Mouse (Mus musculus): ENCODE results near the gene Cd1d1.
"Not testable (repeated sequence)": the region's sequence is repeated elsewhere in the genome, so short reads cannot be mapped to it uniquely, and the experiment has no call there.

Gene Cd1d1

DNA sequence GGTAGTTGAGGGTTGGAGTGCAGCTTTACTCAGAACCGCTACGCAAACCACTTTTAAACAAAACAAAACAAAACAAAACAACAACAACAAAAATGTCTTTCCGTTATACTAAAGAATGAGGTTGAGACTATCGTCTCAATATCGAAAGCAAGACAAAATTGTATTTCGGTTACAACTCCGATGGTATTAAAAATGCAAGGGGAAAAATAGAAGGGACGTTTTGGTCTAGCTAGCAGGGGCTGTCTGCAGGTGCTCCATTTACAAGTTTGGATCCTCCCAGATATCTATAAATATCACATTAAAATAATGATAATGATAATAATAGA lies at the start of gene Cd1d1:
Gene Cd1d1, minus strand, starts transcription at position 27 of the 326 bp plus-strand sequence.
- DNase-seq = no peak

DNA sequence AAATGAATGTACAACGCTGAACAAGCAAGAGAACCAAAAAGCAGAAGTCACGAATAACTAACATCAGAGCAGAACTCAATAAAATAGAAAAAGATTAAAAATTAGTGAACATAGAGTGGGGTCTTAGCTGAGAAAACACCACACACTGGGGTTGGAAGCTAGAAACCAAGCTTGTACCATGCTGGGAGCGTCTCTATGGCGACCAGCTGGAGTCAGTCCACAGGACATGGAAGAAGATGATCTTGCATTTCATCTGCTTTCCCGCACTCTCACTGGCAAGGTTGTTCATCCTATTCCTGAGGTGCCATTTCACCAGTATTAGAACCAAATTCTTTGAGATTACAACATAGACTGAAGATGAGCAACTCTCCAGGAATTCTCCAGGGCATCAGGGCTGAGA lies 48.6 kb upstream of the Cd1d1 start:
- no peak for DNase-seq

DNA sequence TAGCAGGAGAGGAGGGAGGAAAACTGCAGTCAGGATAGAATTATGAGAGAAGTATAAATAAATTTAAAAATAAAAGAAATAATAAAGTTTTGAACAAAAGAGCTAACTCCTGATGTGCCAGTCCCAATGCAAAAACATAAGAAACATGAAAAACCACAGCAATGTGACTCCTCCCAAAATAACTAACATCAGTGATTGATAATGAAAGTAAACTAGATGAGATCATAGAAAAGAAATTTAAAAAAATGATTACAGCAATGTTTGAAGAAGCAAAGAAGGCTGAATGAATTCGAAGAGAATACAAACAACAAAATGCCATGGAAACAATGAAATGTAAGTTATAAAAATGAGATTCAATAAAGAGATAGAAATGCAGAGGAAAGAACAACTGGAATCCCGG lies 42.5 kb upstream of the Cd1d1 start:
- no peak for DNase-seq

DNA sequence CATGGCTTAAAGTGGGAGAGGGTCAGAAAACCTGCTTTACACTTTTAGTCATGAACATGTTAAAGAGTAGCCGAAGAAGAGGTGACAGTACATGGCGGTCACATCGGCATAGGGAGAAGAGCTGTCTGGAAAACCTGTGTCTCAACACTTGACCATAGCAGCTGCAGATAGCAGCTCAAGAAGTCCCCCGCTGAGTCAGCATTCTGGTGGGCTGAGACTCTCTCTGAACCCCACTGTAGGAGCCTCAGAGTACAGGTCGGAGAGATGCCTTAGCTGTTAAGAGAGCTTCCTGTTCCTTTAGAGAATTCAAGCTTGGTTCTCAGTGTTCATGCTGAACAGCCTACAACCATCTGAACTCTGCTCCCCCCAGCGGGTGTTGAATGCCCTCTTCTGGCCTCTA lies 39.3 kb upstream of the Cd1d1 start:
- no peak for DNase-seq

DNA sequence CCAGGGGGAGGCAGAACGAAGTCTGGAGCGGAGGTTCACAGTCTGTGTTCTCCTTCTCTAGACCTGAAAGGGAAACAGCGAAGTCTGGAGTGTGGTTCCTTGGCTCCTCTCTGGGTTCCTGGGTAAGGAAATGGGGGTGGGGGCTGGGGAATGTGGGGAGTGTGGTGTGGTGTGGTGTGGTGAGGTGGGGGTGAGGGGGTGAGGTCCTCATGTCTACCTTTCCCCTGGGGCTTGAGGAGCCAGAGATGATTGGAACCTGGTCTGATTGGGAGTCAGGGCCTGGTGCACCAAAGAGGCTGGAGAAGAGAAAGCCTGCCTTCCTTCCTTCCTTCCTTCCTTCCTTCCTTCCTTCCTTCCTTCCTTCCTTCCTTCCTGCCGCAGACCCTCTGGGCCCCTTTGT lies 34.8 kb upstream of the Cd1d1 start:
- DNase-seq = no peak

DNA sequence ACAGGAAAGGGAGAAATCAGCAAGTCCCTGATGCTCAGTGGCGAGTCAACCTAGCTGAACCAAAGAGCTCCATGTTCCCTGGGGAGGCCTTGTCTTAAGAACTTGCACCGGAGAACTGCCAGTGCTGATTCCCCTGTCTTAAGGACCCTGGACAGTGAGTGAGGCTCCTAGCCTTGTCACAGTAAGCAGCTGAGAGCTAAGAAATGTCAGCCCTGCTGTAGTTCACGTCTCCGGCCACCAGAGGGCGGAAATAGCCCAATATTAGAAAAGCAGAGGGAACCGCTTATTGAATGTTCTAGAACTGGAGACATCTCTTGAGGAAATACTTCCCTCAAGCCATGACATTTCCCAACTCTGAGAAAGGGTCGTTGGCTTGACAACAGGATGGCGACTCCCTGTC lies 34.1 kb upstream of the Cd1d1 start:
- peak; percentile 46 to 80 for DNase-seq

DNA sequence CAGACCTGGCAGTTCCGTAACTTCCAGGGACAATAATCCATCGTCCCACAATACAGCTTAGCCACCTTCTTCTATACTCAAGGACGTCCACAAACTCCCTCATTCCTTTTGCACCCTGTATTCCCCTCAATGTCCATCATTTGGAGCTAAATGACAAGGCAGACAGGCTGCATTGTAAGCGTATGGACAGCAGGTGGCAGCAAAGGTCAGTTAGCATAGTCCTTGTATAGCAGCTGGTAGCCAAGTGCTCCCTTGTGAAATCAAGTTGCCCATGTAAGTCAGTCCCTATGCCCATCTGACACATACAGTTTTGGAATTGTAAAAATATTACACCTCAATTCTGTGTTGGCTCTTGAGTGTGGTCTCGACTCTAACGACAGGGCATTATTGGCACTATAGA lies 31.6 kb upstream of the Cd1d1 start:
- DNase-seq = peak; percentile 52 to 79

DNA sequence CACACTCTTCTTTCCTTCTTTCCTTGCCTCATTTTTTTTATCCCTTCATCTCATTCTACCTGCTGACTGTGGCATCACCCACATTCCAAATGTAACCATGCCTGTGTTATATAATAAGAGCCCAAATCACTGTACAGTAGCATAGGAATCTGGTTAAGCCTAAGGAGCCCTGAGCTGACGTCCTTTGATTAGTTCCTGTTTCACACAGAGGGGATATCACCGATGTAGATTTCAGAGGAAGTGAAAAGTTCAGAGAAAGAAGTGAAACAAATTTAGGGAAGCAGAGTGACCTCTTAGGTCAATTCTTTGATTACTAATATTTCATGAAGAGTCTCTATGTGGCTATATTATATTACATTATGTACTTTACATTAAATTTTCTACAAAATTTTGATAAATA lies 18.5 kb upstream of the Cd1d1 start:
- no peak for DNase-seq

DNA sequence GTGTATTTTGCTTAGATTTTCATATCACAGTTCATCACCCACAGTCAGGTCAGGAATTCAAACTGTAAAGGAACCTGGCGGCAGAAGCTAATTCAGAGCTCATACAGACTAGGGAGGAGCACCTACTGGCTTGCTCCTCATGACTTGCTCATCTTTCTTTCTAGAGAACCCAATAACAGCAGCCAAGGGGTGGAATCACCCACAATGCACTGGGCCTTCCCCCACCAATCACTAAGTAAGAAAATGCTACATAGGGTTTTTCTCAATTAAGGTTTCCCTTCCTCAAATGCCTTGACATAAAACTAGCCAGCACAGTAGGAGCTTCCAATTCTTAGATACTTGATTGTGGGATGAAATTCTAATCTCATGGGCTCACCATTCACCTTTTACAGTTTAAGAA lies 17.8 kb upstream of the Cd1d1 start:
- no peak for DNase-seq

DNA sequence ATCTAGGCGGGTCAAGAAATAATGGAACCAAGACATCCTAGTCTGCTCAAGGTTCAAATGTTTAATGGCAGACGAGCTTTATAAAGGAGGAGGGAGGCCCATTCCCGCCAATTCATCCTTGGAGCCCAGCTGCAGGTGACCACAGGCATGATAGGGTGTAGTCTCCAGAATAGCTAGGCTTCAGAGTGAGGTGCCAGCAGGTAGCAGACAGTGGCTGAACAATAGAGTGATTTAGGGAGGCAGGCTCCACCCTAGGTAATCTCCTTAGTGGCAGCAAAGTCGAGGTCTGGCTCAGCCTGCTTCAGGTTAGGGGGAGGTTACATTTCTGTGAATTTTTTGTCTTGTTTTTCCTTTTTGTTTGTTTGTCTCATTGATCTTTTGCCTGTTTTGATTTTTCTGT lies 16.7 kb upstream of the Cd1d1 start:
- no peak for DNase-seq

DNA sequence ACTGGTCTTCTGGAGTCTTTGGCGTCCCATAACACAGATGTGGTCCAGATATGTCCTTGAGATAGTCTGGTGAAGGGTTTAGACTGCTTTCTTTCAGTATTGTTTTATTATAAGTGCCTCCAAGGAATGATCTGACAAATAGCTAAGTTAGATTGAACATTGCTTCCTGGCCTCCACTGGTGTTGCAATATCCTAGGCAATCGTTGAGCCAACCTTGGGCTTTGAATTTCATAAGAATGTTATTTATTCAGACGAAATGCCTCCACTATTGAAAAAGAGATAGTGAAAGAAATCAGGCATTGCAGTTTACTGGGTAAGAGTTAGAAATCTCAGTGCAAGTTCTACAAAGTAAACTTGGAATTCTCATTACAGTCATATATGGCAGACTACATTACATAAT lies 13.2 kb upstream of the Cd1d1 start:
- not testable (repeated sequence) for DNase-seq

DNA sequence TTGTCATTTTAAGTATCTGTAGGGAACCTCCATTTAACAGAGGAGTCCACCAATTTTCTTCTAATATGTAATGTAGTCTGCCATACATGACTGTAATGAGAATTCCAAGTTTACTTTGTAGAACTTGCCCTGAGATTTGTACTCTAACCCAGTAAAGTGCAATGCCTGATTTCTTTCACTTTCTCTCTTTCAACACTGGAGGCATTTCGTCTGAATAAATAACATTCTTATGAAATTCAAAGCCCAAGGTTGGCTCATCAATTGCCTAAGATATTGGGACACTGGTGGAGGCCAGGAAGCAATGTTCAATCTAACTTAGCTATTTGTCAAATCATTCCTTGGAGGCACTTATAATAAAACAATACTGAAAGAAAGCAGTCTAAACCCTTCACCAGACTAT lies 9.0 kb upstream of the Cd1d1 start:
- DNase-seq = not testable (repeated sequence)

DNA sequence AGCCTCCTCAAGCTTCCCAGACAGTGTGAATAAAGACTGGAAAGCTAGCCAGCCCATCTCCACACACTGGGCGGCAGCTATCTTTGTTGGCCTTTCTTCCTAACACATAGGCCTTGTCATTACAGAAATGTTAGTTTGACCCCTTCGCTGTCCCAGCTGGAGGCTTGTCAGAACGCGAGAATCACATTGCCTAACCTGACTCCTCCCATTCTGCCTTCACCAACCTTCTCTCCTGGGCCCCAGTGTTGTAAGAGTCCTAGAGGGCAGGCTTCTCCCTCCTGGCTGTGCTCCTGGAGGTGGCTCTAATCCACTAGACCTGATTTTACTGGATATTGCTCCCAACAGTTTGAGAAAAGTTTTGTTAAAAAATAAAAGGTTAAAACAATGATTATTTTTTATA lies 1.4 kb upstream of the Cd1d1 start:
- peak in 1 of 2 experiments; percentile 4 for DNase-seq

DNA sequence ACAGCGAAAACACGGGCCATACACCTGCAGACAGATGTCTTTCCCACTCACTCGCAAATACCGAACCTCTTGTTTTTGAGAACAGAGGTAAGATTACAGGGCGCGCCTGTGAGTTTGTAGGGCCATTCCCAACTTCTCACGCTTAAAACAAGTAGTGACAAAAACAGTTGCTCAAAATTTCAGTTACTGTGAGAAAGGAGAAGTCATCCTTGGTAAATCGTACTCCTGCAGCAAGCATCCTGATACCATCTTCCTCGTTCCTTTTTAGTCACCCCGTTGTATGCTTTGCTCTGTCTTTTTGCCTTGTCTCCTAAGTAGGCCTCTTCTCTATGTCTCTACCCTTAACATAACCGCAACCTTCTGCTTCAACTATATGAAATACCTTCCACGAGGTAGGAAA lies 810 bp upstream of the Cd1d1 start:
- DNase-seq = no peak

DNA sequence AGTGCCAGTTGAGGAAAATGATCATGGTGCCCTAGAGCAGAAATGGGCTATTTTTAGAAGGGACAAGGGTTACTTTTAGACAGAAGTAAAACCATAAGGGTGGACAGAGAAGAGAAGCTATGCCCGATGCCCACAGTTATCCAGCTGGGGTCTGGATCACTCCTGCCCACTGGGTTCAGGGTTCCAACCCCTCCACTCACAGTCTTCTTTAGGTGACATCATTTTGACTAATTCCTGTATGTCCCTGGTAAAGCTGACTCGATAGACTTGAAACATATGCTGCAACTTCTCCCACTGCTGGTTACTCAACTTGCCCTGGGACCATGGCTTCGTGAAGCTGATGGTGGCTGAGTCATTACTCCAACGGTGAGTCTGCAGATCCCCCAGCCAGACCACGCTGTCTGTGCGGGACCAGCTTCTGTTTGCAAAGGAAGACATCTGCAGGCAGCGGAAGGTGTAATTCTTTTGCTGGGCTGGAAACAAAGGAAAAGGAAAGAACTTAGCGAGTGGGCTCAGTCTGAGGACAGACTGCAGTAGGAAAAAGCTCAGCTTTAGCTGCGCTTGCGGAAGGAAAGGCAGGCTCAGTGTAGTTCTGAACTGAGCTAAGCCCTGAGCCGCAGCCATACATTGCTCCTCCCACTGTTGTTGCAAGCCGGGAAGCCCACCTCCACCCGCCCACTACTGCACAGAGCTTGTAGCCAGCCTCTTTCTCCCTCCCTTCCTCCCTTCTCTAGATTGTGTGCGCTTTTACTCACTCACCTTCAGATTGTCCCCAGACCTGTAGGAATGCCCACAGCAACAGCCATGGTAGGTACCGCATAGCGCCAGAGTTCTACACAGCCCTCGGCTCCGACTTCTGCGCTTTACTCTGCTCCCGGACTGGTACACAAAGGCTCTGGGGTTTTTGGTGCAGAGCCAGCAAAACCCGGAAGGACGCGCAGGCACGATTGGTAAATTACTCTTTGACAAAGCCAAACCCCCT lies 517 bp downstream of the Cd1d1 start:
- peak; percentile 73 to 89 for DNase-seq

DNA sequence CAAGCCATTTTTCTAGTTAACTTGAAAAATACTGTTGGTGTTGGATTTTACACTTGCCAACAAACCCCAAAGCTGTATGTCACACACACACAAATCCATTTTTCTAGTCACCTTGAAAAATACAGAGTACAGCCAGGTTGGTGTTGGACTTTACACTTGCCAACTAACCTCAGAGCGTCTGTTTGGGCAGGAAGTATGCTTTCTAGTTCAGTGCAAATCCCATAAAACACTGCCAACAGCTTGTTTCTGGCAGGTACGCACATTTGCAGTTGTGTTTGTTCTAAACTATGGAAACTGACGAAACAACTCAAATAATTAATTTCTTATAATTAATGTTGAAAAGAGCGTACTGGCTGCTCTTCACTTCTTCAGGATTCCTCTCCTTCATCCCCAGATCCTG lies 3.1 kb downstream of the Cd1d1 start:
- no peak for DNase-seq

DNA sequence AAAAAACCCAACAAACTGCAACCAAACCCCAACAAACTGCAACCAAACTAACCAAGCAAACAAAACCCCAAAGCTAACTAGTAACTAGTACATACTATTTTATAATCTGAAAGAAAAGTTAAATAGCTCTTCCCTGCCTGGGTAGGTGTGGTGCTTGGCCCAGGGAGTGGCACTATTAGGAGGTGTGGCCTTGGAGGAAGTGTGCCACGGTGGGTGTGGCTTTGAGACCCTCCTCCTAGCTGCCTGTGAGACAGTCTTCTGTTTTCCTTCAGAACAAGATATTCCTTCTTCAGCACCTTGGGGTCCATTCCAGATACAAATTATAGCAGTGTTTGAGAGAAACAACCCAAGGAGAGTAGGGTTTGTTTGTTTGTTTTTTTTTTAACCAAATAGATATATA lies 3.9 kb downstream of the Cd1d1 start:
- DNase-seq = no peak

DNA sequence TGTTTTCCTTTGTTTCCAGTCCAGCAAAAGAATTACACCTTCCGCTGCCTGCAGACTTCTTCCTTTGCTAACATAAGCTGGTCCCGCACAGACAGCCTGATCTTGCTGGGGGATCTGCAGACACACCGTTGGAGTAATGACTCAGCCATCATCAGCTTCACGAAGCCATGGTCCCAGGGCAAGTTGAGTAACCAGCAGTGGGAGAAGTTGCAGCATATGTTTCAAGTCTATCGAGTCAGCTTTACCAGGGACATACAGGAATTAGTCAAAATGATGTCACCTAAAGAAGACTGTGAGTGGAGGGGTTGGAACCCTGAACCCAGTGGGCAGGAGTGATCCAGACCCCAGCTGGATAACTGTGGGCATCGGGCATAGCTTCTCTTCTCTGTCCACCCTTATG lies 12.3 kb downstream of the Cd1d1 start:
- DNase-seq = not testable (repeated sequence)

DNA sequence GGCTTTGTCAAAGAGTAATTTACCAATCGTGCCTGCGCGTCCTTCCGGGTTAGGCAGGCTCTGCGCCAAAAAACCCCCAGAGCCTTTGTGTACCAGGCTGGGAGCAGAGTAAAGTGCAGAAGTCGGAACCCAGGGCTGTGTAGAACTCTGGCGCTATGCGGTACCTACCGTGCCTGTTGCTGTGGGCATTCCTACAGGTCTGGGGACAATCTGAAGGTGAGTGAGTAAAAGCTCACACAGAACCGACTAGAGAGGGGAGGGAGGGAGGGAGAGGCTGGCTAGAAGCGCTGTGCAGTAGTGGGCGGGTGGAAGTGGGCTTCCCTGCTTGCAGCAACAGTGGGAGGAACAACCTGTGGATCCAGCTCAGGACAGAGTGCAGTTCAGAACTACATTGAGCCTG lies 12.8 kb downstream of the Cd1d1 start:
- peak in 1 of 2 experiments; percentile 48 for DNase-seq

DNA sequence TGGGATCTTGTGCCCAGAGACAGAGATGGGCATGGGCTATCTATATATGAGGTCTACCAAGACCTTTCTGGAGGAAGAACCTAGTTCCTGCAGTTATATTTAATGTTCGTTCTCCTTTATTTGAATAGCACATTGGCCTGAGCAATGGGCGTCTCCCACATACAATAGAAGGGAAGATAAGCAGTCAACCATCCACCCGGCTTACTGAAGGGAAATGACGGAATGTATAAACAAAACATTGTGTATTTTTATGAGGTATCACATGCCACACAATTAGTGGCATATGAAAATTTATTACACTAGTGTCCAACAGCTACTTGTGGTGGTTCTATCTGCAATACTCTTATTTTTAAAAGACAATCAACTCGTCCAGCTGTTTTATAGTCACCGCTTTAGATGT lies 15.9 kb downstream of the Cd1d1 start:
- no peak for DNase-seq

DNA sequence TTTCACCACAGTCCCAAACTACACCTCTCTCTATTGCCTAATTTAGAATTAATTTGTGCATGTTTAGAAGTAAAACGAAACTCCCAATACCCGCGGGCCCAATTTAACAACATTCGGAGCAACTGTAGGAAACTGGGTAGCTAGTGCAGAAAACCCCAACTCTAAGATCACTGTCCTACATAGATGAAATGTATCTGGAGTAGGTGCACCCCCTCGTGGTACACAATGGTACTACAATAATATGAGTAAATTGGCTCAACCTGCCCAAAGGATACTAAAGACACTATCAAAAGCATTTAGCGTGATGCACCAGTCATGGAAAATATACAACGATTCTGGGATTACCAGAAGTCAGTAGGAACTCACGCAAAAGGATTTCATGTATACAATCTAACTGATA lies 22.7 kb downstream of the Cd1d1 start:
- DNase-seq = peak; percentile 68 to 71

DNA sequence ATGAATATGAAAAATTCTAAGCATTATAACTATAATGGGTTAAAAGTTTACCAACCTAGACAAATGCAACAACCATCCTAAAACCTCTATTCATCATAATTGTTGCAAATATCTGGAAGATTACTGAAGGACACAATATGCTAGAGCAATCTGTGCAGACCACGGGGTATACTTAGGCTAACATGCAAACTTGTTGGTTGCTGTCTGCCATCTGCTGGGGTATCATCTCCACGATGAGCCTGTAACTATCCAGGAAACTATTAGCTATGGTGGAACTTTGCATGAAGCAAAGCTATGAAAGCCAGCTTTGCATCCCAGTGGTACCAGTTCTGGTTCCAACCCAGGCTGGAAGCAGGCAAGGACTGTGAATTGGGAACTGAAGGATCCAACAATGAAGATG lies 24.1 kb downstream of the Cd1d1 start:
- DNase-seq = no peak

DNA sequence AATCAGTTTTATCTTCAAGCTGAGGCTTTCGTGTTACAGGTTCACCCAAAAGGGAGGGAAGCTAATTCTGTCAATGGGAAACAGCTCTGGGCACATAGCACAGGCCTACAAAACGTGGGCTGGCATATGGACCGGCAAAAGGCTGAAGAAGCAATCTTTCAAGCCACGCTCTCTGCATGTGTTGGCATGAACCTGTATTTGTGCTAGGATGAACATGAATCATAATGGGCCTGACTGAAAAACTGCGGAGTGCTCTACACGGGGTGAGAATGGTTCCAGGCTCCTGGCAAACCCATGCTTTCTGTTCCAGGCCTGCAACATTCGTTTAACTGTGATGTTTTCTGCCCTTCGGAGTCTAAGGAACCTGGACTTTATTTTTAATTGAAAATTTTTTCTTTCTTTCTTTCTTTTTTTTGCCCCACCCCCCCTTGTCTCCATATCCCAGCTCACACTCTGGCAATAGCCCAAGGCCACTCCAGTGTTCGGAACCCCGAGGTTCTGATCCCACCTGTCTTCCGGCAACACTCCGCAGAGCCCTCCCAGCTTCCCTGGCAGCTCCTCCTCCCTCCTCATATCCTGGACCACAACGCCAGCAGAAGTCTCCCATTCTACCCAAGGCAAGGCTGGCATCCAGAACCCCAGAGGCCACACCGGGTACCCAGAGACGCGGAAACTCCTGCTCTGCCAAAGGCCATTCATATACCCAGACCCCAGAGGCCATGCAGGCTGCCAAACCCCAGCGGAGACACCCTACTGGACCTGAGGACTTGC lies 36.4 kb downstream of the Cd1d1 start:
- DNase-seq = no peak

DNA sequence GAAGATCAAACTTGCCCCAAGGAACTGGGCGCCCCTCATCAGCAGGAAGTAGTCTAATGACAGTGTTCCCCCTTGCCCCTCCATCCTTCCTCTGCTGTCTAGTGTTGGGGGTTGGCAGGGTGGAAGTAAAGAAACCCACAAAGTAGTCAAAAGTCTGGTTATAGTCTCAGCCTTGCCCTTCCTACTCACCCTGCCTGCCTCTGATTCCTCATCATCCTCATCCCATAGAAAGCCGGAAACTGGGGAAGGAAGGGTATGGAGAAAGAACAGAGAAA lies 37.9 kb downstream of the Cd1d1 start:
- no peak for DNase-seq

All from kidney, postnatal 36 days (tissue).